Mouse (Mus musculus): ENCODE data around the gene Gfm1.
A peak's percentile ranks its signal among the peaks of the same experiment; 100 is the strongest.

The Gfm1 gene

DNA sequence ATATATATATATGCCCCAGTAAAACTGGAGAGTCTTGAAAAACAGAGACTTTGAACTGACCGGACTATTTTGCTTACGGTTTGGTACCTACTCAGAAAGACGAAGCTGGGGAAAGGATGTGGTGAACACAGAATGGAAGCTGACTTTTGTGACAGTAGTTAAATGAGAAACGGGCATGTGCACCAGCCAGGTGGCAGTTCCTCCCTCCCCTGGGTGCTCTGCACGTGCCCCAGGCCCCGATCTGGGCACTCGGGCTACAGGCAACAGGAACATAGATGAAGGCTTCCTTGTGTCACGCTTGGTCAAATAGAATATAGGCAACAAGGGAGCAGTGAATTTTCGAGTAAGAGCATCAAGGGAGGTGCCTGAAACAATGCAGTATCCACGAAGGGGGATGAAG lies 66.4 kb downstream of the Gfm1 start:
- DNase-seq (ENCODE audit: low read depth), result no peak

GRCm38 (mm10) chr3:67497998-67498397 lies 68.1 kb downstream of the Gfm1 start:
- DNase-seq (ENCODE audit: low read depth), result no peak

DNA sequence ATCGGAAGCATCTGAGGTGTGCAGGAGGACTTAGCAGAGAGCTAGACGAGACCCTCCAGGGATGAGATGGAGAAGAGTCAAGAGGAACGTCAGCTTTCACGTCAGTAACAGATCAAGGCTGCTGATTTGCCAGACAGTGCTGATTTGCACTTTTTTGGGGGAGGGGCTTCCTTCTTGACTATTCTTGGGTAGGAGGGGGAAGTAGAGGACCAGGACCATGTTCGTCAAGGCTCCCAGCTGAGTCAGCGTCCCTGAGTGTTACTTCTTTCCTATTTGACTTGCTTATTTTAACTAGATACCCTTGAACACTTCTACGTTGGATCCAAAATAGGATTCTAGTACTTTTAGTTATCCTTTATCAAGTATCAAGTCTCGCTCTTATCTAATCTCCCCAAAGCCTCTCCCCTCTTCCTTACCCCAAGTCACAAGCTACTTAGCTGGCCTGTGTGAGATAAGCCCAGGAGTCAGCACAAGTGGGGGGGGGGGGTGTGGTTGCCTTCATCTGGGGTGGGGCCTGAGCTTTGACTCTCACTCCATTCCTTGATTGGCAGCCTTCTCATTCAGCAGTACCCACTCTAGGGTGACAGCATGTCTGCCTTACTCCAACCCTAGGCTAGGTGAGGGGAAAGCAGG lies 69.0 kb downstream of the Gfm1 start:
- DNase-seq (ENCODE audit: low read depth), result no peak

GRCm38 (mm10) chr3:67499406-67499791 lies 69.5 kb downstream of the Gfm1 start:
- DNase-seq (ENCODE audit: low read depth), result no peak

GRCm38 (mm10) chr3:67503878-67504277 lies 74.0 kb downstream of the Gfm1 start:
- DNase-seq (ENCODE audit: low read depth), result no peak

DNA sequence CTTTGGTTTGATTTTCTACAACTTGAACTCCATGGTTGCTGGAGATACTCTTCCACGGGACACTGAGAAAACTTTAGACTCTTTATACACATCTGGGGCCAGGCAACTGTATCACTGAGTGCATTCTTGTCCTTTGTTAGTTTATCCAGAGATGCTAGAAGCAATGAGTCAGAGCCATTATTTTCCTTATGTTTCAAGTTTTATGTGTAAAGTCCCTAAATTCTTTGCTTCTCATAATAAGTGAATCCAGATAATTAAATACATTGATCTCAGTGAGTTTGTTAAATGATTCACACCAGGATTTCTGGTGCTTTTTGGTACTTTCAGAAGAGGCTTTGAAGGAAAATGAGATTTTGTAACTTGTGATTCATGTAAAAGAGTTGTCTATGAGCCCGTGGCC lies 75.4 kb downstream of the Gfm1 start:
- no peak for DNase-seq (ENCODE audit: low read depth)

DNA sequence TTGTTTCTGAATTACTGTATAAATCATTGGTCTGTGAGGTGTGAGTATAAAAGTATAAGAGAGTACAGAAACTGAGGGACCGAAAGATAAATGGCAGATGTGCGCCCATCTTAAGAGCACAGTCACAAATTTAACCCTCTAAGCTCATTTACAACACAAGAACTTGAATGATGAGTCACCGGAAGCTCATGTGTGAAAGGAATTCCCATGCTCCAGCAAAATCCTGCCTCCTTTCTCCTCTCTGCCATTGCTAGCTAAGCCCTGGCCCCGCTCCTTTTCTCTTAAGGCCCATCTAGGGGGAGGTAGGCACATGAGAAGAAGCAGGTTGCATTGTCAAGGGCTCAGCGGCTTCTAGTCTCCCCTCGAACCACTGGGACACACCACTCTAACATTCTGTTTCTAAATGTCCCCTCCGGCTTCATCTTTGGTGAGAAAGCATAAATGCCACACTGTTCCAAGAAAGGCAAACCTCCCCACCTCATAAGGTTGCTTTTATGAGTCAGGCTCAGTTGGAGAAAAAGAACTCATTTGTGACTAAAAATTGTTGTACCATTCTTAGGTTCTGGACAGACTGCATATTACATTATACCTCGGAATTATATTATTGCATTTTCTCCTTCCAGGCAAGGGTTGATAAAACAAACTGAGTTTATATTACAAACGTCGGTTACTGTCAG lies 78.5 kb downstream of the Gfm1 start:
- no peak for DNase-seq (ENCODE audit: low read depth)

DNA sequence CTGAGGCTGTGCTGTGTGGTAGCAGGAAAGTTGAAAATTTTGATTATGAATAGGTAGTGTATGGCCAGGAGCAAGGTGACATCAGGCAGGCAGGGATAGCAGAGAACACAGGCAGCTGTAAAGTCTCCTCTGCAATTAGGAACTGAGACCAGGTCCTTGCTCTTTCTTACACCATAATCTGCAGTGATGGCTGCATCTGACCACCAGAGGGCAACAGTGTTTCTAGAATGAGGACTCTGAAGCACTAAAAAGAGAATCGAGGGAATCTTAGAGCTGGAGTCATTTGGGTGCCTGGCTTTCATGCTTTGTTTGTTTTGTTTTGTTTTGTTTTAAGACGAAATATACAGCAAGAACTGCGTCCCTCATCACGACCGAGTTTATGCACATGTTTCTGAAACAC lies 82.9 kb downstream of the Gfm1 start:
- peak; percentile 48 for DNase-seq (ENCODE audit: low read depth)

DNA sequence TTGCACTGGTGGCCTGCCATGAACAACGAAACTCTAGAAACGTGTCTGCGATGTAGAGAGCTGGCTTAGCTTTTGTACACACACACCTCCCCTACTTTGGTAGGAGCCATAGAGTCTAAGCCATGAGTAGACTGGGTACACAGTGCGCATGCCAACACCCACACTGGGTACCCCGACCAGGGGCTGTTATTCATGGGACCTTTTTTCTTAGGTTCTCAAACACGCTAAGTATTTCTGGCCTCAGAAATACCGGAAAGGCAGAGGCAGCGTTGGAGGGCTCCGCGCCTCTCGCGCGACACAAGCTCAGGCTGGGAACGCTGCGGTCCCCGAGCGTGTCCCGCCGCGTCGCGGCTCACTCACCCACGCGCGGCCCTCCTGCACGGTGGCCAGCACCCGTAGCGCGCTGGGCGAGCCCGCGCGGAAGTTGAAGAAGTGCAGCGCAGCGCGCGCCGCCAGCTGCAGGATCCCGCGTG lies 84.9 kb downstream of the Gfm1 start:
- no peak for DNase-seq (ENCODE audit: low read depth)

GRCm38 (mm10) chr3:67515274-67515801 lies 85.4 kb downstream of the Gfm1 start, which contains the start of gene Rarres1:
TSS of gene Rarres1 (minus strand) at chr3:67515523.
- DNase-seq (ENCODE audit: low read depth), result no peak

GRCm38 (mm10) chr3:67520568-67521143 lies 90.8 kb downstream of the Gfm1 start:
- DNase-seq (ENCODE audit: low read depth), result no peak

- DNase-seq (ENCODE audit: low read depth), result no peak
These were observed 92.8 kb downstream of the Gfm1 start for GRCm38 (mm10) chr3:67522709-67523108.

- no peak for DNase-seq (ENCODE audit: low read depth)
These were observed 94.9 kb downstream of the Gfm1 start for GRCm38 (mm10) chr3:67524768-67525167.
